Mouse (Mus musculus): Measurements from ENCODE around the gene Gnat3.
"Not testable (repeated sequence)": the region's sequence is repeated elsewhere in the genome, so short reads cannot be mapped to it uniquely, and the experiment has no call there.

The Gnat3 gene

GRCm38 (mm10) chr5:17962249-17962648 is at the start of gene Gnat3:
Gnat3 (plus strand) TSS chr5:17962549.
- DNase-seq: no peak

GRCm38 (mm10) chr5:17918966-17919365 is 43.4 kb upstream of the Gnat3 start:
- DNase-seq: peak in 1 of 2 experiments; percentile 5

GRCm38 (mm10) chr5:17923648-17924047 is 38.7 kb upstream of the Gnat3 start:
- DNase-seq: no peak

- DNase-seq: no peak
Observed at GRCm38 (mm10) chr5:17924085-17924518, 38.2 kb upstream of the Gnat3 start.

- DNase-seq: no peak
Observed at GRCm38 (mm10) chr5:17928471-17928870, 33.9 kb upstream of the Gnat3 start.

- DNase-seq: no peak
Observed at GRCm38 (mm10) chr5:17929006-17929567, 33.3 kb upstream of the Gnat3 start.

GRCm38 (mm10) chr5:17931588-17931987 is 30.8 kb upstream of the Gnat3 start:
- DNase-seq: not testable (repeated sequence)

- DNase-seq: no peak
Observed at GRCm38 (mm10) chr5:17934501-17934900, 27.8 kb upstream of the Gnat3 start.

GRCm38 (mm10) chr5:17938170-17938939 is 24.0 kb upstream of the Gnat3 start:
- DNase-seq: no peak

GRCm38 (mm10) chr5:17956468-17956867 is 5.9 kb upstream of the Gnat3 start:
- no peak for DNase-seq

GRCm38 (mm10) chr5:17969704-17970390 is 7.5 kb downstream of the Gnat3 start:
- peak in 1 of 2 experiments; percentile 1 for DNase-seq

GRCm38 (mm10) chr5:17970391-17970730 is 8.0 kb downstream of the Gnat3 start:
- no peak for DNase-seq

GRCm38 (mm10) chr5:17980501-17981121 is 18.3 kb downstream of the Gnat3 start:
- no peak for DNase-seq

GRCm38 (mm10) chr5:17982770-17983169 is 20.4 kb downstream of the Gnat3 start:
- no peak for DNase-seq

GRCm38 (mm10) chr5:17984522-17984921 is 22.2 kb downstream of the Gnat3 start:
- DNase-seq: no peak

- DNase-seq: no peak
Observed at GRCm38 (mm10) chr5:17986611-17987010, 24.3 kb downstream of the Gnat3 start.

GRCm38 (mm10) chr5:17990618-17991017 is 28.3 kb downstream of the Gnat3 start:
- no peak for DNase-seq

GRCm38 (mm10) chr5:17999570-17999969 is 37.2 kb downstream of the Gnat3 start:
- no peak for DNase-seq

- DNase-seq: no peak
Observed at GRCm38 (mm10) chr5:18000185-18000584, 37.8 kb downstream of the Gnat3 start.

- no peak for DNase-seq
Observed at GRCm38 (mm10) chr5:18001646-18002045, 39.3 kb downstream of the Gnat3 start.

- no peak for DNase-seq
Observed at GRCm38 (mm10) chr5:18003675-18004074, 41.3 kb downstream of the Gnat3 start.

GRCm38 (mm10) chr5:18004824-18005611 is 42.7 kb downstream of the Gnat3 start:
- DNase-seq: no peak

GRCm38 (mm10) chr5:18006157-18006556 is 43.8 kb downstream of the Gnat3 start:
- no peak for DNase-seq

Measured in cerebellum, postnatal 25 days (tissue).